Mouse (Mus musculus): Measurements from ENCODE around the gene Eefsec. TPM values are rescaled to one million over a fixed set of nuclear protein-coding genes. Genes with fewer than 3 reads are reported as not detected.

Gene Eefsec
- total and polyA plus RNA-seq, 2 experiments from 2014 or later, result 22.9 to 28.4 TPM

DNA sequence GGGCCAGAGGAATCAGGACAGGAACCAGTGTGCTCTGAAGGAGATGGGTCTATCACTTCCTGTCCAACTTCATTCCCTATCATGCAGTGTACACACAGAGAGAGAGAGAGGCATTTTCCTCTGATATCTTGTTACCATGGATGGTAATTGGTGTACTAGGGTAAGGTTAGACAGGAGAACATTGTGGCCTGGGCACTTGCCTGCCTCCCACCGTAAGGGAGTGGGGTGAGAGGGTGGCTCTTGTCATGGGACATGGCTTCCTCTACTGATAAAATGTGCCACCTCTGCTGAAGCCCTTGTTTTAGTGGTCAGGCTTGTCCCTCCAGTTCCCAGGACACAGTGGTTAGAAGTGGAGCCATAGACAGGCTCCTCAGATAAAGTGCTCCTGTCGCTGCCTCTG lies 178.4 kb downstream of the Eefsec start:
- Histone ChIP-seq H3K4me2 (ENCODE audit: low read depth) (no peak overlapping the region), H3K27me3 (ENCODE audit: insufficient read depth, low read length) (no peaks in the 10 kb centered on the region), H3K9me3 (ENCODE audit: low read length) (no peaks in the 10 kb centered on the region), H3K9ac (no peak overlapping the region), H3K4me3 (ENCODE audit: low read depth, low read length) (no peak overlapping the region), H3K4me1 (ENCODE audit: insufficient read depth) (0 out of 2 replicates have a peak, but pooled peaks cover 3% of the 10 kb centered on the region), H3K36me3 (ENCODE audit: insufficient read depth) (no peaks in the 10 kb centered on the region), H3K27ac (ENCODE audit: low read depth, low read length) (no peak overlapping the region)
- ATAC-seq (no peak), DNase-seq (no peak)
- 100% methylated on average over 2 of the region's 2 CpGs for WGBS
- no peak for TF ChIP-seq CTCF (IDR thresholded peaks at IDR 0.05; ENCODE audit: low read depth)

DNA sequence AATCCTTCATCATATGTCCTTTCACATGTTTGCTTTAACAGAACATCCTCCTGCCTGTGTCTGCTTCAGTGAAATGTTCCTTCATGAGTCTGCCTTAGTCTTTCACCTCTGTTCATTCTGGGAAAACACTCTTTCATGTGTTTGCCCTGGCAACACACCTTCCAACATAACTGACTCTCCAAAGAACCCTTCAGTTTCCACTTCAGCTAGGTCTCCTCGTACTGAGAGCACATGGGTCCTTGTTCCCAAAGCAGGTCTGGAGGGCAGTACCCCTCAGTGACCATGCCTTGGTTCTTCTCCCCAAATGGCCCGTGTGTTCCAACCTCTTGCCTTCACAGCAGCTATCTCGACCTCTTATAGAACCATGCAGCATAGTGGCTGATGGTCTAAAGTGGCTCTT lies 179.3 kb downstream of the Eefsec start:
- WGBS, result 90% methylated on average over 3 of the region's 3 CpGs
- H3K27ac ChIP-seq (ENCODE audit: low read depth, low read length), result no peak overlapping the region
- H3K4me2 ChIP-seq (ENCODE audit: low read depth), result no peak overlapping the region
- DNase-seq (no peak), ATAC-seq (no peak)
- H3K4me1 ChIP-seq (ENCODE audit: insufficient read depth), result 0 out of 2 replicates have a peak, but pooled peaks cover 3% of the 10 kb centered on the region
- H3K36me3 ChIP-seq (ENCODE audit: insufficient read depth), result no peaks in the 10 kb centered on the region
- no peak for TF ChIP-seq CTCF (IDR thresholded peaks at IDR 0.05; ENCODE audit: low read depth)
- H3K9me3 ChIP-seq (ENCODE audit: low read length), result no peaks in the 10 kb centered on the region
- no peaks in the 10 kb centered on the region for H3K27me3 ChIP-seq (ENCODE audit: insufficient read depth, low read length)
- H3K4me3 ChIP-seq (ENCODE audit: low read depth, low read length), result no peak overlapping the region
- no peak overlapping the region for H3K9ac ChIP-seq

DNA sequence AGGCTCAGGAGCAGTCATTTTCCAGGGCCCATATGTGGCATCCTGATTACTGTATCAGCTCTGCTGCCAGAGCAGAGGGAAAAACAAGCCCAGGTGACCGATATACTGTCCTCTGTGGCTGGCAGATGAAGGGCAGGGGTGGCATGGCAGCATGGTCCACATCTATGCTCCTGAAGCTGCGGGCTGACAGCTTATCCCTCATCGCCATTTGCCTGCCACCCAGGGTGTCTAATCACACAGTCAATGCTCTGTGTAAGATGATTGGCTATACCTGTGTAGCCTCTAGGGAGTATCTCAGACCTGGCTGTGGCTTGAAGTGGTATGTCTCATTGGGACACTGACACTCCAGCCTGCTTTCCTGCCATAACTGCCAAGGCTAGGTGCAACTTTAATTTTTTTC lies 180.3 kb downstream of the Eefsec start:
- no peaks in the 10 kb centered on the region for H3K4me1 ChIP-seq (ENCODE audit: insufficient read depth)
- no peak overlapping the region for H3K9ac ChIP-seq
- no peaks in the 10 kb centered on the region for H3K9me3 ChIP-seq (ENCODE audit: low read length)
- H3K27ac ChIP-seq (ENCODE audit: low read depth, low read length), result no peak overlapping the region
- H3K4me3 ChIP-seq (ENCODE audit: low read depth, low read length), result no peak overlapping the region
- DNase-seq, result no peak
- H3K36me3 ChIP-seq (ENCODE audit: insufficient read depth), result no peaks in the 10 kb centered on the region
- 79% methylated on average over 3 of the region's 3 CpGs for WGBS
- no peak for ATAC-seq
- no peak for TF ChIP-seq CTCF (IDR thresholded peaks at IDR 0.05; ENCODE audit: low read depth)
- no peaks in the 10 kb centered on the region for H3K27me3 ChIP-seq (ENCODE audit: insufficient read depth, low read length)
- H3K4me2 ChIP-seq (ENCODE audit: low read depth), result no peak overlapping the region

DNA sequence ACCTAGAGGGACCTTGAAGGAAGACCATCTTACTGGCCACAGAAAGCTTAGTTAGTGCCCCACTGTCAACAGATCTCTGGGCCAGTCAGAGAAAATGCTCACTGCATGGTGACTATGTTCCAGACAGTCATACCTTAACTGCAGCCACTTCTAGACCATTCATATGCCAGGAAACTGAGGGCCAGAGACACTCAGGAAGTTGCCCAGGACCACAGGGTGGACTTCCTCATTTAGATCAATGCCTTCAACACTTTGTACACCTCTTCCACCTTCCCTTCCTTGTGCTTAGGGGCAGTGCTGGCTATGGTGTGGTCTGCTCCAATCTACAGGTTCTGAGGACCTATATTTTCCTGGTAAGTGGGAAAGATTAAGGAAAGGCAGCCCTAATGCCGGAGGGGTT lies 181.0 kb downstream of the Eefsec start:
- no peak for TF ChIP-seq CTCF (IDR thresholded peaks at IDR 0.05; ENCODE audit: low read depth)
- DNase-seq, result no peak
- 97% methylated on average over 1 of the region's 1 CpGs for WGBS
- Histone ChIP-seq H3K27ac (ENCODE audit: low read depth, low read length) (no peak overlapping the region), H3K27me3 (ENCODE audit: insufficient read depth, low read length) (no peaks in the 10 kb centered on the region), H3K4me1 (ENCODE audit: insufficient read depth) (no peaks in the 10 kb centered on the region), H3K9me3 (ENCODE audit: low read length) (no peaks in the 10 kb centered on the region), H3K36me3 (ENCODE audit: insufficient read depth) (no peaks in the 10 kb centered on the region), H3K4me3 (ENCODE audit: low read depth, low read length) (no peak overlapping the region), H3K4me2 (ENCODE audit: low read depth) (no peak overlapping the region), H3K9ac (no peak overlapping the region)
- no peak for ATAC-seq

DNA sequence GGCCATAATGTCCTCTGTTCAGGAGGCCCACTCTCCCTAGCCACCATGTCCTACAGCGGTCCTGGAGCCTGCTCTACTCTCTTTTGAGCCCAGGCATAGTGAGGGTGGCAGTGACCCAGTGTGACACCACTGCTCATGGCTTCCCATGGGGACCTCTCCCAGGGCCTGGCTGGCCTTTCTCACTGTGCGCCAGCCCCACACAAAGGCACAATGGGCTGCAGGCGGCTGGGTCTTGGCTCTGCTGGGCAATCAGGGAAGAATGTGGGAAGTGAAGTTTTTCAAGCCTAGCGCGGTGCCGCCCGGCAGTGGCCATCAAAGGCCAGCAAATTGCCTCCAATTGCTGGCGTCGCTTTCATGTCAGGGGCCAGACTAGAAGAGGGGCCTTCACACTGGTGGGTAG lies 184.2 kb downstream of the Eefsec start:
- WGBS, result 30% methylated on average over 9 of the region's 9 CpGs
- Histone ChIP-seq H3K9me3 (ENCODE audit: low read length) (no peaks in the 10 kb centered on the region), H3K9ac (no peak overlapping the region), H3K4me3 (ENCODE audit: low read depth, low read length) (no peak overlapping the region), H3K4me1 (ENCODE audit: insufficient read depth) (no peaks in the 10 kb centered on the region), H3K27me3 (ENCODE audit: insufficient read depth, low read length) (no peaks in the 10 kb centered on the region), H3K4me2 (ENCODE audit: low read depth) (no peak overlapping the region), H3K36me3 (ENCODE audit: insufficient read depth) (no peaks in the 10 kb centered on the region), H3K27ac (ENCODE audit: low read depth, low read length) (no peak overlapping the region)
- ATAC-seq (peak; percentile 90), DNase-seq (peak; percentile 31)
- no peak for TF ChIP-seq CTCF (IDR thresholded peaks at IDR 0.05; ENCODE audit: low read depth)

DNA sequence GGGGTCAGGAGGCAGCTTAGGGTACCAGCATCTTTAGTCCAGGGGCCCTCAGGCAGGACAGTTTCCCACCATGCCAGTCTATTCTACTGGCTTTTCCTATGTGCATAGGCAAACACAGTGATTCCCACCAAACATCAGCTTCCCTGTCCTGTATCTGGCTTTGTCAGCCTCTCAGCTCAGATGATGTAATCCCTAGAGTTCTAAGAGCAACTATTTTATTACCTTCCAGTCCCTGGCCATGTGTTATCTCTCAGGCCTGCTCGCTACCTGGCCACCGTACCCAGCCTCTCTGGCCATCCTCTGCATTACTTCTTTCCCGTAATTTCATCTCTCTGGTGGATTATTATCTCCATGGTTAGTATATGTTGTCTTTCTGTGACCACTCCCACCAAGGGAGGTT lies 185.7 kb downstream of the Eefsec start:
- Histone ChIP-seq H3K4me1 (ENCODE audit: insufficient read depth) (no peaks in the 10 kb centered on the region), H3K9ac (no peak overlapping the region), H3K27me3 (ENCODE audit: insufficient read depth, low read length) (no peaks in the 10 kb centered on the region), H3K9me3 (ENCODE audit: low read length) (no peaks in the 10 kb centered on the region), H3K36me3 (ENCODE audit: insufficient read depth) (0 out of 2 replicates have a peak, but pooled peaks cover 5% of the 10 kb centered on the region), H3K27ac (ENCODE audit: low read depth, low read length) (no peak overlapping the region), H3K4me3 (ENCODE audit: low read depth, low read length) (no peak overlapping the region), H3K4me2 (ENCODE audit: low read depth) (no peak overlapping the region)
- TF ChIP-seq CTCF (IDR thresholded peaks at IDR 0.05; ENCODE audit: low read depth), result no peak
- ATAC-seq (no peak), DNase-seq (no peak)
- 97% methylated on average over 3 of the region's 3 CpGs for WGBS

DNA sequence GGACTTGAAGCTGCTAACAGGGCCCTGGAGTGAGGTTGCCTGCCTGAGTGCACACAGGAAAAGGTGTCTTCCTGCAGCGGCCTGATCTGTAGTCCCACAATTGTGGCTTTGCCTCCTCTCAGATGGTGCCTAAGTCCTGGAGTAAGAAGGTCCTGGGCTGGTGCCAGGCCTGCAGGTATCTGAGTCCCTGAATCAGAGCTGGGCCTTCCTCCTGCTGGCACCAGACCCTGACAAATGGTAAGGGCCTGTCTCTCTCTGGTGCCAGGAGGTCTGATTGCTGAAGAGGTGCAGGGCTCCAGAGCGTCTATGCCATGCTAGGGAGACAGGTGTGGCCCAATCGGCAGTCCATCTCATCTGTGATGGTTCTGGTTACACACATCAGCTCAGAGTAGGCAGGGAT lies 186.7 kb downstream of the Eefsec start:
- H3K4me3 ChIP-seq (ENCODE audit: low read depth, low read length), result no peak overlapping the region
- WGBS, result 95% methylated on average over 3 of the region's 3 CpGs
- no peak for DNase-seq
- H3K27ac ChIP-seq (ENCODE audit: low read depth, low read length), result no peak overlapping the region
- TF ChIP-seq CTCF (IDR thresholded peaks at IDR 0.05; ENCODE audit: low read depth), result no peak
- no peak overlapping the region for H3K9ac ChIP-seq
- no peaks in the 10 kb centered on the region for H3K27me3 ChIP-seq (ENCODE audit: insufficient read depth, low read length)
- ATAC-seq, result no peak
- H3K9me3 ChIP-seq (ENCODE audit: low read length), result no peaks in the 10 kb centered on the region
- H3K4me2 ChIP-seq (ENCODE audit: low read depth), result no peak overlapping the region
- H3K4me1 ChIP-seq (ENCODE audit: insufficient read depth), result no peaks in the 10 kb centered on the region
- H3K36me3 ChIP-seq (ENCODE audit: insufficient read depth), result 0 out of 2 replicates have a peak, but pooled peaks cover 5% of the 10 kb centered on the region

DNA sequence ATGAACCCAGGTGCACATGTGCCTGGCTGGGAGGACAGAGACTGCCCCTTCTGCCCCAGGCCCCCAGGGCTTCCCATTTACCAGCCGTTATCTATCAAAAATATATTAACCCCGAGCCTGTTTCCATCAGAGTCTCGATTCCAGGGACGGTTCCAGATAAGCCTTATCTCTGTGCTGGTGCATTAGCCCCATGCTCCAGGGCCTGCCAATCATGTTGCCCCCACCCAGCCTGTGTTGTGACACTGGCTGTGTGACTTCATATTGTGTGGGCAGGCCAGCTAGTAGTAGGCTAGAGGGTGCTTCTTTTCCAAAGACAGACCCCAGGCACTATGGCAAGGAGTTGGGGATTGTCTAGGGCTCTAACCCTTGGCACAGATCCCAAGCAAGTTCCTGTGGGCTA lies 190.9 kb downstream of the Eefsec start:
- TF ChIP-seq CTCF (IDR thresholded peaks at IDR 0.05; ENCODE audit: low read depth), result no peak
- Histone ChIP-seq H3K9me3 (ENCODE audit: low read length) (no peaks in the 10 kb centered on the region), H3K36me3 (ENCODE audit: insufficient read depth) (0 out of 2 replicates have a peak, but pooled peaks cover 5% of the 10 kb centered on the region), H3K4me2 (ENCODE audit: low read depth) (no peak overlapping the region), H3K27me3 (ENCODE audit: insufficient read depth, low read length) (no peaks in the 10 kb centered on the region), H3K4me1 (ENCODE audit: insufficient read depth) (no peaks in the 10 kb centered on the region), H3K27ac (ENCODE audit: low read depth, low read length) (no peak overlapping the region), H3K9ac (no peak overlapping the region), H3K4me3 (ENCODE audit: low read depth, low read length) (no peak overlapping the region)
- DNase-seq (no peak), ATAC-seq (no peak)
- WGBS, result 88% methylated on average over 4 of the region's 4 CpGs
